Mouse (Mus musculus) kidney, embryonic 14.5 days (tissue): ENCODE results near the gene Nup62. TPM values are rescaled to one million over a fixed set of nuclear protein-coding genes. Genes with fewer than 3 reads are reported as not detected.

Experiments used
- ATAC-seq: fragments of 200-750 bp; cut with Nextera tagmentation; 2 replicates; pipeline ENCODE4 v1.8.0; 2017; ENCODE audit warnings: moderate number of reproducible peaks, mild to moderate bottlenecking, moderate TSS enrichment, moderate library complexity; ENCODE audit not compliant: low FRiP score, low TSS enrichment
- H3K27ac ChIP-seq: fragments of 300-500 bp; sonication (generic); 2 replicates; pipeline ENCODE4 v1.5.1; 2014; ENCODE audit warnings: low read depth, mild to moderate bottlenecking, low read length, moderate library complexity, mixed read lengths
- H3K27me3 ChIP-seq: fragments of 300-500 bp; sonication (generic); 2 replicates; pipeline ENCODE4 v1.6.1; 2014; ENCODE audit warnings: mild to moderate bottlenecking, low read length; ENCODE audit not compliant: control insufficient read depth, insufficient read depth
- H3K36me3 ChIP-seq: fragments of 300-500 bp; sonication (generic); 2 replicates; pipeline ENCODE4 v1.6.1; 2014; ENCODE audit warnings: low read length, mixed read lengths; ENCODE audit not compliant: control insufficient read depth, insufficient read depth
- H3K4me1 ChIP-seq: fragments of 300-500 bp; sonication (generic); 2 replicates; pipeline ENCODE4 v1.6.1; 2014; ENCODE audit warnings: low read length, mixed read lengths; ENCODE audit not compliant: control insufficient read depth, insufficient read depth
- H3K4me2 ChIP-seq: fragments of 300-500 bp; sonication (generic); replicated peaks from 2 replicates; pipeline ENCODE4 v1.6.1; 2014; ENCODE audit warnings: low read depth, mild to moderate bottlenecking, low read length
- H3K4me3 ChIP-seq: fragments of 300-500 bp; sonication (generic); 2 replicates; pipeline ENCODE4 v1.5.1; 2014; ENCODE audit warnings: mild to moderate bottlenecking, low read length
- H3K9ac ChIP-seq: fragments of 300-500 bp; sonication (generic); 2 replicates; pipeline ENCODE4 v1.6.1; 2014; ENCODE audit warnings: low read depth, mild to moderate bottlenecking, low read length, moderate library complexity
- H3K9me3 ChIP-seq: fragments of 300-500 bp; sonication (generic); 2 replicates; pipeline ENCODE4 v1.6.1; 2016; ENCODE audit warnings: low read length; ENCODE audit not compliant: control insufficient read depth
- WGBS: fragments of 180-500 bp; shearing (Covaris S2); extraction: QIAGEN DNeasy Blood & Tissue Kit; methylation state at CpG from one replicate; pipeline ENCODE4 v1.1.7; 2014; 5-methylcytosine and 5-hydroxymethylcytosine counted together
- polyA plus RNA-seq: library from polyadenylated mRNA; unstranded; fragments of >200 nt; fragmentation: Nextera tagmentation; extraction: Ambion mirVana; gene quantifications from 2 replicates; pipeline ENCODE4 v1.2.1, GENCODE M21; 2014

Nup62 gene
- polyA plus RNA-seq, 1 experiment from 2014 or later, result 59.5 TPM

- no peak overlapping the region for H3K9ac ChIP-seq
These were observed 44.9 kb downstream of the Nup62 start for GRCm38 (mm10) chr7:44860576-44861428.

DNA sequence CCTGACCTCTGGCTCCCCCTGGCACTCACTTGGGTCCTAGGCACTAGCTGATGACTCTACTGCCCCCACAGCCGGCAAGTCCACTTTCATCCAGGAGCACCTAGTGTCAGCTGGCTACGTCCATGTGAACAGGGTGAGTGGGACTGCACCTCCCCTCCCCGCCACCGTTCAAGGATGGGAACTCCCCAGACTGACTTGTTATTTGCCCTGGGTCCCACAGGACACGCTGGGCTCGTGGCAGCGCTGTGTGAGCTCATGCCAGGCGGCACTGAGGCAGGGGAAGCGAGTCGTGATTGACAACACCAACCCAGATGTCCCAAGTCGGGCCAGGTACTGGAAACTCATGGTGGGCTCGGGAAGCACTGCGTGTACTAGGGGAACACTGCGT, 45.5 kb downstream of the Nup62 start:
- Histone ChIP-seq H3K4me2 (no peak overlapping the region), H3K36me3 (peaks cover 51% of the 10 kb centered on the region), H3K27ac (no peak overlapping the region), H3K9ac (no peak overlapping the region), H3K4me3 (no peak overlapping the region), H3K4me1 (peaks cover 32% of the 10 kb centered on the region), H3K9me3 (no peaks in the 10 kb centered on the region), H3K27me3 (no peaks in the 10 kb centered on the region)
- 80% methylated on average over 14 of the region's 14 CpGs for WGBS
- ATAC-seq, result no peak

More at GRCm38 (mm10) chr7:44860576-44861428, 44.9 kb downstream of the Nup62 start:
- H3K4me1 ChIP-seq, result peaks cover 28% of the 10 kb centered on the region
- no peaks in the 10 kb centered on the region for H3K9me3 ChIP-seq
- no peak overlapping the region; the same call in 1 of the 2 replicates for H3K4me2 ChIP-seq
- H3K36me3 ChIP-seq, result peaks cover 45% of the 10 kb centered on the region
- H3K4me3 ChIP-seq, result no peak overlapping the region
- WGBS, result 61% methylated on average over 22 of the region's 22 CpGs
- peak; percentile 33 for ATAC-seq
- no peak overlapping the region; the same call in 1 of the 2 replicates for H3K27ac ChIP-seq
- no peaks in the 10 kb centered on the region for H3K27me3 ChIP-seq

DNA sequence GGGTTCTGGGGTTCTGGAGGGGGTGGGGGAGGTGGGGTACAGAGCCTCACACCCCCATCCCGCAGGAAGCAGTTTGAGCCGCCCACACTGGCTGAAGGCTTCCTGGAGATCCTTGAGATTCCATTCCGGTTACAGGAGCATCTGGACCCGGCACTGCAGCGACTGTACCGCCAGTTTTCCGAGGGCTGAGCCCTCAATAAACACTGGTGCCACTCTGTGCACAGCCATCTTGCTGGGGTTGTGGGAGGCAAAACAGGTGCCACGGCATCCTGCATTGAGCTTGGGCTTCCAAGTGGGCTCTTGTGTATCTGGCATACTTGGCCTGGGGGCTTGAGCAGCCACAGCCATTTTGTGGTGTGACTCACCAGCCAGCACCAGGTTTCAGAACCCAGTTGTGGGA, 46.5 kb downstream of the Nup62 start:
- Histone ChIP-seq H3K27ac (no peak overlapping the region; the same call in 1 of the 2 replicates), H3K36me3 (peaks cover 57% of the 10 kb centered on the region), H3K4me3 (no peak overlapping the region), H3K4me1 (peaks cover 39% of the 10 kb centered on the region), H3K4me2 (no peak overlapping the region), H3K27me3 (no peaks in the 10 kb centered on the region), H3K9ac (no peak overlapping the region), H3K9me3 (no peaks in the 10 kb centered on the region)
- WGBS, result 88% methylated on average over 8 of the region's 8 CpGs
- ATAC-seq, result no peak

DNA sequence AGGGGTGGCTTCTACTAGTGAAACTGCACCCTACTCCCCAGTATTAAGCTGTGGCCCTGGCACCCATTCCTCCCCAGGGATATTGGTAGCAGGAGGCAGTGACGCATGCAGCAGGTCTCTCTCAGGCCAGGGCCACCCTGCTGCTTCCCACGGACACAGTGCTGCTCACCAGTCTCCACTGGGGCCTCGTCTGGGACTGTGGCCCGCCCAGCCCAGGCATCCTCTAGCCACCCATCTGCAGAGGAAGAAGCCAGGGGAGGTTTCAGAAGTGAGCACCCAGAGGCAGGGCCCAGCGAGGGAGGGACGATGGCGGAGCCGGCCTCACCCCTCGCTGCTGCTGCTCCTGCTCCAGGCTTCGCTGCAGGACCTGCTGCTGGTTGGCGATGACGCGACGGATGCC, 47.3 kb downstream of the Nup62 start:
- no peak overlapping the region for H3K27ac ChIP-seq
- no peaks in the 10 kb centered on the region for H3K9me3 ChIP-seq
- H3K4me2 ChIP-seq, result no peak overlapping the region
- H3K27me3 ChIP-seq, result no peaks in the 10 kb centered on the region
- no peak overlapping the region for H3K9ac ChIP-seq
- WGBS, result 91% methylated on average over 14 of the region's 14 CpGs
- peaks cover 57% of the 10 kb centered on the region for H3K36me3 ChIP-seq
- peaks cover 38% of the 10 kb centered on the region for H3K4me1 ChIP-seq
- ATAC-seq, result no peak
- no peak overlapping the region for H3K4me3 ChIP-seq

DNA sequence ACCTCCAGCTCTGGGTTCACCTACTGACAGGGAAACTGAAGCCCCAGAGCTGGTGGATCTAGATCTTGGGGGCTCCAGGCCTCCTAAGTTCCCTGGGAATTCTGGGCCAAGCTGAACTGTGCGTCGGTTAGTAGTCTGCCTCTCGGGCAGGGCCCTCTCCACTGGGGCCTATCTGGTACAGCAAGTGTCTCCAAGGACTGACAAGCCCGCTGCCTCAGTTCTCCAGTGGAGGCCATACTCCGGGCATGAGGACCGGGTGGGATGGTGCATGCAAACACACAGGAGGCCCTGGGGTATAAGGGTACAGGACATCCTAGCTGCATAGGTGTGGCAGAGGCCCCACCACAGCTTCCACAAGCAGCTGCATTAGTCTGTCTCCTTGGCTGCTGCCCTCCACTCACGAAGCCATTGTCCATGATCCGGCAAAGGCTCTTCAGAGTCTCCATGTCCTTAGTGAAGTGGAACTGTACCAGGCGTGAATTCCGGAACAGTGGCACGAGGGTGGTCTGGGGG, 48.1 kb downstream of the Nup62 start:
- H3K9me3 ChIP-seq, result no peaks in the 10 kb centered on the region
- H3K4me1 ChIP-seq, result peaks cover 35% of the 10 kb centered on the region
- no peak for ATAC-seq
- H3K27me3 ChIP-seq, result no peaks in the 10 kb centered on the region
- 87% methylated on average over 11 of the region's 11 CpGs for WGBS
- no peak overlapping the region for H3K9ac ChIP-seq
- H3K36me3 ChIP-seq, result peaks cover 57% of the 10 kb centered on the region
- no peak overlapping the region for H3K4me3 ChIP-seq
- no peak overlapping the region for H3K4me2 ChIP-seq
- H3K27ac ChIP-seq, result no peak overlapping the region

DNA sequence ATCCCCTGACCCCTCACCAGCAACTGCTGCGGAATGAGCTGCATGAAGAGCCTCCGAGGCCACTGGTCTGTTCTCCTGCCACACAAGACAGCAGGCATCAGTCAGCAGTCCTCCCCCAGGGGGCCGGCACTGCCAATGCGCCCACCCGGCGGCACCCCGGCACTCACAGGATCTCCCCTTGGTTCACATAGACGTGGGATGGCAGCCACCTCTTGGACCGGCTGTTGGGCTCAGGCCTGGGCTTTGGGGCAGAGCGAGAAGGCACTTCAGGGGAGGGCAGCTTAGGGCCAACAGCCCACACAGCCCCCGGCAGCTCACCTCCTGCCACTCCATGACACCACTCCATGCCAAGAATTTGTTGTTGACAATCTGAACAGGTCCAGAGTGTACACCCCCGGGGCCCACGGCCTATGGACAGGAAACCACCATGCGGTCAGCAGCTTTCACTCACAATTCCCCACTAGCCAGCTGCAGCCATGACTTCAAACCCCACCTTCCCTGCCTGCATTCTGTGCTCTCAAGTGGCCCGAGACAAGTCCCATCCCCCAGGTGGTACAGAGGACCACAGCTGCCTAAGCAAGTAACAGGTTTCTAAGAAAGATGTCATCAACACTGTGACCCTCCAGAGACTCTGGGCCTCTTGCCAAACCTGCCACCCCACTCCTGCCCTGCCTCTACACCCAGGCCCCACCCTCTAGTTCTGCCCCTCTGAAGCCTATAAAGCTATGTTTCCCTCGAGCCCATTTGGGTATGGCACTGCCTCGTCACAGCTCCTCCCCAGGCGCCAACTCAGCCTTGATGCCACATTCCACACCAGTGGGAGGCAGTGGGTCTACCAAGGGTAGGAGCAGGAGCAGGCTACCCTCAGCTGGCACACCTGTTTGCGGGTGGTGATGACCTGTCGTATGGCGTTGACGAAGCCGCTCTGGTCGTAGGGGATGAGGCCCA, 49.0 kb downstream of the Nup62 start:
- H3K4me1 ChIP-seq, result peaks cover 35% of the 10 kb centered on the region
- peaks cover 57% of the 10 kb centered on the region for H3K36me3 ChIP-seq
- no peak overlapping the region for H3K27ac ChIP-seq
- 83% methylated on average over 24 of the region's 24 CpGs for WGBS
- no peak for ATAC-seq
- H3K27me3 ChIP-seq, result no peaks in the 10 kb centered on the region
- H3K4me3 ChIP-seq, result no peak overlapping the region
- 0 out of 2 replicates have a peak overlapping the region, but pooled peaks have one; percentile 2 for H3K9ac ChIP-seq
- H3K4me2 ChIP-seq, result no peak overlapping the region
- H3K9me3 ChIP-seq, result no peaks in the 10 kb centered on the region

DNA sequence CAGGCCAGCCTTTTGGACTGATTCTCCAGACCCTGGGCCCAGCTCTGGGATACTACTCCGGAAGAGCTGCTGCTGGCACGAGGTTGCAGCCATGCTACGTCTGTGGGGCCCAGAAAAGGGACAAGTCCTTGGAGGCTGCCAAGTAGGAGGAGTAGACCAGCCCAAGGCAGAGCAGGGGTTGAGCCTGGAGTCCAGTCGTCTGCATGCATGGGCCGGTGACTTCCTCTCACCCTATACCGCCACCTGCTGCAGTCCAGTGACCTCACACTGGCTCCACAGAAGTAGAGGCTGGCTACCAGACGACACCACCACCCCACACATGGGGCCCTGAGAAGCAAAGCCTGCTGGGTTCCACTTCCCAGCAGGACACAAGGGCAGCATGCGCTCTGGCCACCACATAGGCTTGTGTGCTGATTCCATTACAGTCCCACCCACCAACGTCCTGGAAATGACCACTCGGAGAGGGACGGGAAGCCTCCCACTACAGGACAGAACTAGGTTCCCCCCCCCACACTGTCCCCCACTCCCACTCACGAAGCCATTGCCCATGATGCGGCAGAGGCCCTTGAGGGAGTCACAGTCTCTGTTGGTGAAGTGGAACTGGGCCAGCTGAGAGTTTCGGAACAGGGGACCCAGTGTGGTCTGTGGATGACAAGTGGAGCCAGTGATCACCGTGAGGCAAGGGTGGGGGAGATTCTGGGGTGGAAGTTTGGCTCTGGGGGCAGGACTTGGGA, 50.6 kb downstream of the Nup62 start:
- Histone ChIP-seq H3K9ac (peak overlapping the region; percentile 97; the same call in 1 of the 2 replicates), H3K27me3 (no peaks in the 10 kb centered on the region), H3K27ac (peak overlapping the region; percentile 42; the same call in 1 of the 2 replicates), H3K4me2 (peak overlapping the region; percentile 90), H3K4me3 (peak overlapping the region; percentile 96; the same call in 1 of the 2 replicates), H3K9me3 (no peaks in the 10 kb centered on the region), H3K36me3 (peaks cover 55% of the 10 kb centered on the region), H3K4me1 (peaks cover 37% of the 10 kb centered on the region)
- no peak for ATAC-seq
- 42% methylated on average over 15 of the region's 15 CpGs for WGBS

DNA sequence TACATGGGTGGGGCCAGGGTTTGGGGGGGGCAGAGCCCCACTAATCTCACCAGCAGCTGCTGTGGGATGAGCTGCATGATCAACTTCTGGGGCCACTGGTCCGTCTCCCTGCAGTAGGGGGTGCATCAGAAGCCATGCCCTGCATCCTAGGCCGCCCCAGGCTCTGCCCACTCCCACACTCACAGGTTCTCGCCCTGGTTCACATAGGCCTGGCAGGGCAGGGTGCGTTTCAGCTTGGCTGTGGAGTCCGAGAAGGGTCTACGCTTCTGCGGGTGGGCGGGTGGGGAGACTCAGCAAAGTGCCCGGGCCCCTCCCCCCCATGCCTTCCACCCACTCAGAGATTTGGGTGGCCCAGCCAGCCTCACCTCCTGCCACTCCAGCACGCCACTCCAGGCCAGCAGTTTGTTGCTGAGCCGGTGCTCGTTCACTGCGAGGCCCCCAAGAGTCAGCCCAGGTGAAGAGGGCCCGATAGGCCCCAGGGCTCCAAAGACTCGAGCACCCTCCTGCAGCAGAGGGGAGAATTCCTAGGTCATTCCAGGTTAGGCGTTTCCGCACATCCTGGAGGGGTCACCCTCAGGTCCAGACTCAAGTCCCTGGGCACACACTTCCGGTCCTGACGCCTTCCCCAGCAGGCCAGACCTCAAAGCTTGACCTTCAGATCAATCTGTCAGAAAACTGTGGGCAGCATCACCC, 51.3 kb downstream of the Nup62 start:
- H3K4me3 ChIP-seq, result peak overlapping the region; percentile 96
- no peaks in the 10 kb centered on the region for H3K9me3 ChIP-seq
- no peak overlapping the region for H3K27ac ChIP-seq
- no peaks in the 10 kb centered on the region for H3K27me3 ChIP-seq
- peak overlapping the region; percentile 90 for H3K4me2 ChIP-seq
- WGBS, result 34% methylated on average over 19 of the region's 19 CpGs
- no peak for ATAC-seq
- H3K9ac ChIP-seq, result peak overlapping the region; percentile 97; the same call in 1 of the 2 replicates
- H3K4me1 ChIP-seq, result peaks cover 37% of the 10 kb centered on the region
- peaks cover 48% of the 10 kb centered on the region for H3K36me3 ChIP-seq
